Mouse (Mus musculus): ENCODE measurements around the gene Sgta. TPM values are rescaled to one million over a fixed set of nuclear protein-coding genes. Genes with fewer than 3 reads are reported as not detected.
"Not testable (repeated sequence)": the region's sequence is repeated elsewhere in the genome, so short reads cannot be mapped to it uniquely, and the experiment has no call there.

Gene Sgta
- polyA plus RNA-seq, 1 experiment from 2014 or later, result 269 TPM

DNA sequence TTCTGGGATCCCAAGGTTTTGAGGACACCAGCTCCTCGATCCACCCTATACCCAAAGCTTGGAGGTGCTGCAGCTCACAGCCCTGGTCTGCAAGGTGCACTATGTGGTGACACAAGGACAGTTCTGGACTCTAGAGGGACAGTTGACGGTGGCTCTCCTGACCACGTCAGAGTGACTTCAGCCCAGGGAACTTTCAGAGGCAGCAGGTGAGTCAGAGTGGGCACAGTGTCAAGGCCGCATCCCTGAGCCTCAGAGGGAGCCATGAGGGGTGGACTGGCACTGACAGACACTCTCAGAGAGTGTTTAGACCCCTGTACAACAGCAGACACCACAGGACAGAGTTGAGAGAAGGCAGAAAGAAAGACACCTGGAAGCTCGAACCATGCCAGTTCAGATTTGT lies 7.4 kb downstream of the Sgta start:
- WGBS, result 93% methylated on average over 5 of the region's 5 CpGs

GRCm38 (mm10) chr10:81051133-81051532 lies 8.8 kb downstream of the Sgta start:
- WGBS, result 95% methylated on average over 6 of the region's 6 CpGs
- Histone ChIP-seq H3K27me3 (no peaks in the 10 kb centered on the region), H3K9me3 (replicated peaks) (no peaks in the 10 kb centered on the region), H3K4me1 (peaks cover under 1% of the 10 kb centered on the region; the same call in 1 of the 2 replicates), H3K27ac (no peak overlapping the region), H3K36me3 (peaks cover 69% of the 10 kb centered on the region), H3K4me3 (no peak overlapping the region), H3K4me2 (replicated peaks) (no peak overlapping the region), H3K9ac (no peak overlapping the region)
- no peak for ATAC-seq (ENCODE audit: low FRiP score)

More for the DNA sequence above, 7.4 kb downstream of the Sgta start:
- H3K9me3 ChIP-seq (replicated peaks), result no peaks in the 10 kb centered on the region
- H3K4me3 ChIP-seq, result no peak overlapping the region
- ATAC-seq (ENCODE audit: low FRiP score), result no peak
- peaks cover 12% of the 10 kb centered on the region for H3K4me1 ChIP-seq
- no peak overlapping the region for H3K9ac ChIP-seq
- H3K36me3 ChIP-seq, result peaks cover 54% of the 10 kb centered on the region
- no peaks in the 10 kb centered on the region for H3K27me3 ChIP-seq
- no peak overlapping the region for H3K27ac ChIP-seq
- H3K4me2 ChIP-seq (replicated peaks), result no peak overlapping the region

- Histone ChIP-seq H3K9me3 (replicated peaks) (no peaks in the 10 kb centered on the region), H3K4me3 (no peak overlapping the region), H3K36me3 (peaks cover 74% of the 10 kb centered on the region), H3K4me1 (no peaks in the 10 kb centered on the region), H3K9ac (no peak overlapping the region), H3K27me3 (no peaks in the 10 kb centered on the region), H3K4me2 (replicated peaks) (no peak overlapping the region), H3K27ac (no peak overlapping the region)
- 81% methylated on average over 4 of the region's 4 CpGs for WGBS
- ATAC-seq (ENCODE audit: low FRiP score), result no peak
Observed at GRCm38 (mm10) chr10:81050645-81051044, 9.3 kb downstream of the Sgta start.

DNA sequence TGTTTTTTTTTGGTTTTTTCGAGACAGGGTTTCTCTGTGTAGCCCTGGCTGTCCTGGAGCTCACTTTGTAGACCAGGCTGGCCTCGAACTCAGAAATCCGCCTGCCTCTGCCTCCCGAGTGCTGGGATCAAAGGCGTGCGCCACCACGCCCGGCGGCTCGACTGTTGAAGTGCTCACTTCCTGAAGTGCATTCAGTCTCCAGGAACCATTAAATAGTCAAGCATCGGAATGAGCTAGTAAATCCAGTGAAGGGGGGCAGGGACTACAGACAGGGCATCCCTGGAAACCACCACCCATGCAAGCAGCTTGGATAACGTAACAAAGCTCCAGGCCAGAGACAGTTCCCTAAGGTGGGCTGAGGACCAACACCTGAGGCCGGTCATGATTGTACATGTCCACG lies 14.7 kb downstream of the Sgta start:
- H3K27me3 ChIP-seq; H3K4me3 ChIP-seq; H3K4me2 ChIP-seq (replicated peaks); H3K4me1 ChIP-seq; H3K27ac ChIP-seq; H3K9ac ChIP-seq; H3K9me3 ChIP-seq (replicated peaks); ATAC-seq (ENCODE audit: low FRiP score): not testable (repeated sequence)
- WGBS, result 93% methylated on average over 14 of the region's 14 CpGs
- H3K36me3 ChIP-seq, result peaks cover 78% of the 10 kb centered on the region

GRCm38 (mm10) chr10:81041458-81042175 lies 18.4 kb downstream of the Sgta start:
- H3K27ac ChIP-seq, result no peak overlapping the region
- no peak overlapping the region for H3K4me3 ChIP-seq
- WGBS, result 31% methylated on average over 13 of the region's 13 CpGs
- ATAC-seq (ENCODE audit: low FRiP score), result no peak
- H3K4me1 ChIP-seq, result peaks cover 7% of the 10 kb centered on the region
- no peaks in the 10 kb centered on the region for H3K27me3 ChIP-seq
- H3K9me3 ChIP-seq (replicated peaks), result no peaks in the 10 kb centered on the region
- H3K9ac ChIP-seq, result no peak overlapping the region
- peaks cover 41% of the 10 kb centered on the region for H3K36me3 ChIP-seq
- no peak overlapping the region for H3K4me2 ChIP-seq (replicated peaks)

DNA sequence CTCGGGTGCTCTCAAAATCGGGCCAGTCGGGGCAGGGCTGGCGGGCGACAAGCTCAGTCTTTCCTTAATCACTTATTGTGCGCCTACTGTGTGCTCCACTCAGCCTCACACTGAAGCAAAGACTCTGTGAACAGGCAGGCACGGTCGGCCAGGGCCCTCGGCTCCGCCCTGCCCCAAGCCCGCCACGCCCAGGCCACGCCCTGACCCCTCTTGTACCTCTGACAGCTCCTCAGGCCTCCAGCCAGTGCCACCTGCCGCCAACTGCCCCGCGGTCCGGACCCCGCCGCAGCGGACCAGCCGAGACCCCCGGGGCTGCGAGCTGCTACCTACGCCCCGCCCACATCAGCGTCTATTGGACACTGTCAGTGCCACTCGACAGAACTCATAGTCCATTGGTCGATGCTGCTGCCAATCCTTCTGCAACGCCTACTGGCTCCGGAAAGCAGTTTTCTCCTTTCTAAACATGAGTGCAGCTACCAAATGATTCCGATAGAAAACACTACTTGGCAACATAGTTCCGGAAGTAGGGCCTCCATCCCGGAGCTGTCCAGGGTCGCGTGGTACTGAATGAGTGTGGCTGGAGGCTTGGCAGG lies 22.9 kb downstream of the Sgta start, which contains the start of gene Slc39a3:
Gene Slc39a3, minus strand, starts transcription at position 439 of the 593 bp plus-strand sequence.
- Histone ChIP-seq H3K4me2 (replicated peaks) (peak within 1 kb of the TSS; percentile 70), H3K27ac (peak within 1 kb of the TSS; percentile 78), H3K4me1 (peaks cover 15% of the 10 kb centered on the region), H3K27me3 (no peaks in the 10 kb centered on the region), H3K9ac (peak within 1 kb of the TSS; percentile 82), H3K9me3 (replicated peaks) (no peaks in the 10 kb centered on the region), H3K4me3 (peak within 1 kb of the TSS; percentile 86), H3K36me3 (peaks cover 15% of the 10 kb centered on the region)
- ATAC-seq (ENCODE audit: low FRiP score), result peak; percentile 99
- under 1% methylated on average over 35 of the region's 35 CpGs for WGBS

GRCm38 (mm10) chr10:81036251-81036650 lies 23.7 kb downstream of the Sgta start:
- 75% methylated on average over 7 of the region's 7 CpGs for WGBS
- H3K9ac ChIP-seq, result no peak overlapping the region
- peaks cover 23% of the 10 kb centered on the region for H3K36me3 ChIP-seq
- H3K4me3 ChIP-seq, result no peak overlapping the region
- no peak for ATAC-seq (ENCODE audit: low FRiP score)
- H3K4me1 ChIP-seq, result peaks cover 15% of the 10 kb centered on the region
- H3K27ac ChIP-seq, result no peak overlapping the region
- no peaks in the 10 kb centered on the region for H3K9me3 ChIP-seq (replicated peaks)
- H3K4me2 ChIP-seq (replicated peaks), result no peak overlapping the region
- H3K27me3 ChIP-seq, result no peaks in the 10 kb centered on the region

- WGBS, result 79% methylated on average over 10 of the region's 10 CpGs
- Histone ChIP-seq H3K27me3 (no peaks in the 10 kb centered on the region), H3K9ac (no peak overlapping the region; the same call in 1 of the 2 replicates)
Observed at GRCm38 (mm10) chr10:81033586-81033985, 26.4 kb downstream of the Sgta start.

DNA sequence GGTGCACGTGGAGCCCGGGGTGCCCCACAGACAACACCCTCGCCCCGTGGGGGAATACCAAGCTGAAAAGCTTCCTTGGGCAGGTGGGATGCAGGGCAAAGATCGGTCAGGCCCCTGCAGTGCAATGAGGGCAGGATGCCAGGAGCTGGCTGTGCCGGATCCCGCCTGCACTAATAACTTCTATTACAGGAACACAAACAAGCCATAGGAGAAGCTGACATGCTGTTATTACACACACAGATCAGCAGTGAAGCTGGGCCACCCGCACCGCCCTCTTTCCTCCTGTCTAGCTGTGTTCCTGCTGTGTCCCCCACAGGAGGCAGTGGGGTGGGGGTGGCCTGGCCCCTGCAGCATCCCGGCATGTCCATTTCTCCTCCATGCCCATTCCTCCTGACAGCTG lies 30.9 kb downstream of the Sgta start:
- no peak for ATAC-seq (ENCODE audit: low FRiP score)
- H3K9ac ChIP-seq, result no peak overlapping the region; the same call in 1 of the 2 replicates
- H3K36me3 ChIP-seq, result peaks cover 41% of the 10 kb centered on the region
- H3K9me3 ChIP-seq (replicated peaks), result no peaks in the 10 kb centered on the region
- H3K4me1 ChIP-seq, result peaks cover 12% of the 10 kb centered on the region
- WGBS, result 76% methylated on average over 10 of the region's 10 CpGs
- H3K4me2 ChIP-seq (replicated peaks), result no peak overlapping the region
- no peak overlapping the region for H3K27ac ChIP-seq
- H3K4me3 ChIP-seq, result no peak overlapping the region
- peaks cover 17% of the 10 kb centered on the region for H3K27me3 ChIP-seq

More at GRCm38 (mm10) chr10:81033586-81033985, 26.4 kb downstream of the Sgta start:
- no peak for ATAC-seq (ENCODE audit: low FRiP score)
- Histone ChIP-seq H3K9me3 (replicated peaks) (no peaks in the 10 kb centered on the region), H3K27ac (no peak overlapping the region), H3K4me2 (replicated peaks) (no peak overlapping the region), H3K4me1 (peaks cover 18% of the 10 kb centered on the region), H3K4me3 (no peak overlapping the region), H3K36me3 (peaks cover 41% of the 10 kb centered on the region)

GRCm38 (mm10) chr10:81028219-81028618 lies 31.8 kb downstream of the Sgta start:
- H3K4me1 ChIP-seq, result peaks cover 12% of the 10 kb centered on the region
- no peak overlapping the region for H3K27ac ChIP-seq
- no peak overlapping the region for H3K4me2 ChIP-seq (replicated peaks)
- no peaks in the 10 kb centered on the region for H3K9me3 ChIP-seq (replicated peaks)
- H3K9ac ChIP-seq, result no peak overlapping the region
- peaks cover 36% of the 10 kb centered on the region for H3K36me3 ChIP-seq
- no peak overlapping the region for H3K4me3 ChIP-seq
- ATAC-seq (ENCODE audit: low FRiP score), result no peak
- peaks cover 26% of the 10 kb centered on the region for H3K27me3 ChIP-seq

DNA sequence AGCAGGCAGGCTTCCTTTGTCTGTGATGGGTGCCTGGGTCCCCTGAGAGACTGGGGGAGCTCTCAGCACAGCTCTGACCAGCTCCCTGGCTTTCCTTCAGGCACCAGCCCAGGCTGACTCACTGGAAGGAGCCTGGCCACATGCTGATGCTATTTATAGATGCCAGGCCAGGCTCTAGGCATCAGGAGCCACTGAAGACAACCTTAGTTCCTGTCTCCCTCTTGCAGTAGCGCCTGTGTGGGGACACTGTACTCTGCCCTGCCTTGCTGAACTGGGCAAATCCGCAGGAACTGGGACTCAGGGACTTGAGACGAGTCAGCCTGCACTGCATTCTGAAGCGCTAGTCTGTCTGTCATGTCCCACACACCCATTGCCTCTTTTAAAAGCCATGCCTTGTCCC lies 32.6 kb downstream of the Sgta start:
- H3K36me3 ChIP-seq, result peaks cover 28% of the 10 kb centered on the region
- H3K27me3 ChIP-seq, result peaks cover 33% of the 10 kb centered on the region
- no peak overlapping the region for H3K9ac ChIP-seq
- no peaks in the 10 kb centered on the region for H3K9me3 ChIP-seq (replicated peaks)
- no peak overlapping the region for H3K4me2 ChIP-seq (replicated peaks)
- peaks cover 12% of the 10 kb centered on the region for H3K4me1 ChIP-seq
- H3K27ac ChIP-seq, result no peak overlapping the region
- 71% methylated on average over 4 of the region's 4 CpGs for WGBS
- ATAC-seq (ENCODE audit: low FRiP score), result no peak
- H3K4me3 ChIP-seq, result no peak overlapping the region

- Histone ChIP-seq H3K27me3 (peaks cover 37% of the 10 kb centered on the region), H3K4me1 (peaks cover 12% of the 10 kb centered on the region), H3K27ac (no peak overlapping the region), H3K4me3 (no peak overlapping the region), H3K36me3 (peaks cover 24% of the 10 kb centered on the region), H3K9me3 (replicated peaks) (no peaks in the 10 kb centered on the region), H3K4me2 (replicated peaks) (no peak overlapping the region), H3K9ac (no peak overlapping the region)
- WGBS, result 91% methylated on average over 5 of the region's 5 CpGs
- ATAC-seq (ENCODE audit: low FRiP score), result no peak
Observed at GRCm38 (mm10) chr10:81026857-81027256, 33.1 kb downstream of the Sgta start.
